In genomic region chr11:68465090-68465489, GRCm38 (mm10) we compare ENCODE assay signal across 21 mouse cellular contexts.
"Had no signal": no experiment of that assay in that cellular context is flagged by ENCODE, and none has a peak within 500 bp of the region (broad histone marks: within the 10 kb centered on the region; RNA-seq: fewer than 3 reads in every experiment).

No protein-coding gene starts in this region.

- H3K9me3 ChIP-seq: lung, embryonic 15.5 days; megakaryocyte, embryonic 14.5 days; midbrain, embryonic 13.5 days; midbrain, embryonic 15.5 days; neural tube, embryonic 13.5 days; neural tube, embryonic 15.5 days; stomach, embryonic 15.5 days had no signal

- H3K36me3 ChIP-seq: lung, embryonic 15.5 days; midbrain, embryonic 13.5 days; midbrain, embryonic 15.5 days; neural tube, embryonic 13.5 days; neural tube, embryonic 15.5 days; stomach, embryonic 15.5 days had no signal

- H3K27ac ChIP-seq: lung, embryonic 15.5 days; macrophage; midbrain, embryonic 13.5 days; midbrain, embryonic 15.5 days; neural tube, embryonic 13.5 days; neural tube, embryonic 15.5 days; stomach, embryonic 15.5 days; stomach, postnatal 0 days had no signal

- ATAC-seq: liver, postnatal 0 days; lung, postnatal 0 days; midbrain, embryonic 13.5 days; midbrain, embryonic 15.5 days had no signal

- H3K4me3 ChIP-seq: lung, embryonic 15.5 days; megakaryocyte, embryonic 14.5 days; midbrain, embryonic 13.5 days; midbrain, embryonic 15.5 days; neural tube, embryonic 13.5 days; neural tube, embryonic 15.5 days; stomach, embryonic 15.5 days had no signal

- H3K9ac ChIP-seq: liver, postnatal 0 days; lung, embryonic 15.5 days; midbrain, embryonic 13.5 days; midbrain, embryonic 15.5 days; neural tube, embryonic 13.5 days; neural tube, embryonic 15.5 days; stomach, embryonic 15.5 days had no signal

- H3K4me2 ChIP-seq: lung, embryonic 15.5 days; midbrain, embryonic 11.5 days; midbrain, embryonic 13.5 days; midbrain, embryonic 15.5 days; neural tube, embryonic 13.5 days; neural tube, embryonic 15.5 days; stomach, embryonic 15.5 days had no signal

- H3K27me3 ChIP-seq: lung, embryonic 15.5 days; midbrain, embryonic 13.5 days; midbrain, embryonic 15.5 days; neural tube, embryonic 13.5 days; neural tube, embryonic 15.5 days; stomach, embryonic 15.5 days had no signal

- DNase-seq: liver, postnatal 0 days; lung, adult 2 months; lung, postnatal 14 days; lung, postnatal 36 days; retina, postnatal 1 day; right cerebral cortex, adult 18-20 months; right cerebral cortex, postnatal 25 days; right cerebral cortex, postnatal 4 days; spleen, adult 18-20 months; thymus, postnatal 36 days had no signal

- H3K4me1 ChIP-seq: lung, embryonic 15.5 days; megakaryocyte, embryonic 14.5 days; midbrain, embryonic 13.5 days; midbrain, embryonic 15.5 days; neural tube, embryonic 13.5 days; neural tube, embryonic 15.5 days; stomach, embryonic 15.5 days had no signal
